Mouse (Mus musculus) embryo, embryonic 9.5 days (tissue): ENCODE measurements around the gene Hoxb5.
A peak's percentile ranks its signal among the peaks of the same experiment; 100 is the strongest.

Source experiments
- DNase-seq: peaks from one replicate; pipeline ENCODE4 v3.0.0-alpha.2; 2017; ENCODE audit errors: extremely low spot score

Gene Hoxb5

GRCm38 (mm10) chr11:96288455-96289221 lies 14.5 kb upstream of the Hoxb5 start:
- DNase-seq: no peak

- no peak for DNase-seq
Measured at GRCm38 (mm10) chr11:96289293-96289692, 13.8 kb upstream of the Hoxb5 start.

- DNase-seq: no peak
Measured at GRCm38 (mm10) chr11:96289837-96290236, 13.3 kb upstream of the Hoxb5 start.

GRCm38 (mm10) chr11:96290705-96291355 lies 12.3 kb upstream of the Hoxb5 start:
- DNase-seq: no peak

- DNase-seq: no peak
Measured at GRCm38 (mm10) chr11:96291681-96292564, 11.2 kb upstream of the Hoxb5 start, which contains the start of gene Hoxb6. Gene Hoxb6 (plus strand): TSS chr11:96292476.

- no peak for DNase-seq
Measured at GRCm38 (mm10) chr11:96292565-96293301, 10.4 kb upstream of the Hoxb5 start.

- no peak for DNase-seq
Measured at GRCm38 (mm10) chr11:96293302-96293921, 9.7 kb upstream of the Hoxb5 start.

GRCm38 (mm10) chr11:96294245-96295091 lies 8.7 kb upstream of the Hoxb5 start:
- peak; percentile 89 for DNase-seq

- DNase-seq: no peak
Measured at GRCm38 (mm10) chr11:96295092-96295835, 7.9 kb upstream of the Hoxb5 start.

- no peak for DNase-seq
Measured at GRCm38 (mm10) chr11:96296997-96297396, 6.1 kb upstream of the Hoxb5 start.

- DNase-seq: no peak
Measured at GRCm38 (mm10) chr11:96297428-96297827, 5.7 kb upstream of the Hoxb5 start.

GRCm38 (mm10) chr11:96297968-96298635 lies 5.0 kb upstream of the Hoxb5 start:
- no peak for DNase-seq

- DNase-seq: no peak
Measured at GRCm38 (mm10) chr11:96298895-96299667, 4.1 kb upstream of the Hoxb5 start.

- DNase-seq: no peak
Measured at GRCm38 (mm10) chr11:96299781-96300180, 3.4 kb upstream of the Hoxb5 start.

GRCm38 (mm10) chr11:96300354-96301063 lies 2.6 kb upstream of the Hoxb5 start:
- no peak for DNase-seq

- no peak for DNase-seq
Measured at GRCm38 (mm10) chr11:96301064-96301431, 2.1 kb upstream of the Hoxb5 start.

GRCm38 (mm10) chr11:96301837-96302236 lies 1.3 kb upstream of the Hoxb5 start:
- no peak for DNase-seq
